Mouse (Mus musculus) stomach, embryonic 14.5 days (tissue): ENCODE results near the gene Acsm3. TPM values are rescaled to one million over a fixed set of nuclear protein-coding genes. Genes with fewer than 3 reads are reported as not detected.
"Not testable (repeated sequence)": the region's sequence is repeated elsewhere in the genome, so short reads cannot be mapped to it uniquely, and the experiment has no call there.

Experiments
- ATAC-seq: fragments of 200-750 bp; cut with Nextera tagmentation; 2 replicates; pipeline ENCODE4 v1.8.0; 2017; ENCODE audit warnings: low read depth, moderate TSS enrichment; ENCODE audit not compliant: insufficient number of reproducible peaks, insufficient read depth, low FRiP score
- H3K27ac ChIP-seq: fragments of 300-500 bp; sonication (generic); 2 replicates; pipeline ENCODE4 v1.5.1; 2014; ENCODE audit warnings: mild to moderate bottlenecking, low read length, moderate library complexity, mixed read lengths
- H3K27me3 ChIP-seq: fragments of 300-500 bp; sonication (generic); 2 replicates; pipeline ENCODE4 v1.6.1; 2014; ENCODE audit warnings: low read length, control low read depth, mixed read lengths; ENCODE audit not compliant: control insufficient read depth, insufficient read depth
- H3K36me3 ChIP-seq: fragments of 300-500 bp; sonication (generic); 2 replicates; pipeline ENCODE4 v1.6.1; 2014; ENCODE audit warnings: mild to moderate bottlenecking, control low read depth, low read length, moderate library complexity, mixed read lengths; ENCODE audit not compliant: control insufficient read depth, insufficient read depth
- H3K4me1 ChIP-seq: fragments of 300-500 bp; sonication (generic); 2 replicates; pipeline ENCODE4 v1.6.1; 2014; ENCODE audit warnings: low read length, control low read depth, mixed read lengths; ENCODE audit not compliant: control insufficient read depth, insufficient read depth
- H3K4me2 ChIP-seq: fragments of 300-500 bp; sonication (generic); replicated peaks from 2 replicates; pipeline ENCODE4 v1.6.1; 2014; ENCODE audit warnings: low read depth, low read length, control low read depth
- H3K4me3 ChIP-seq: fragments of 300-500 bp; sonication (generic); 2 replicates; pipeline ENCODE4 v1.5.1; 2014; ENCODE audit warnings: low read depth, low read length, control low read depth
- H3K9ac ChIP-seq: fragments of 300-500 bp; sonication (generic); replicated peaks from 2 replicates; pipeline ENCODE4 v1.6.1; 2014; ENCODE audit warnings: low read depth, mild to moderate bottlenecking, control low read depth, low read length, moderate library complexity, mixed read lengths
- H3K9me3 ChIP-seq: fragments of 300-500 bp; sonication (generic); 2 replicates; pipeline ENCODE4 v1.6.1; 2016; ENCODE audit warnings: low read depth, low read length, control low read depth; ENCODE audit not compliant: control insufficient read depth
- WGBS: fragments of 180-500 bp; shearing (Covaris S2); extraction: QIAGEN DNeasy Blood & Tissue Kit; methylation state at CpG from one replicate; pipeline ENCODE4 v1.1.7; 2014; 5-methylcytosine and 5-hydroxymethylcytosine counted together
- polyA plus RNA-seq: library from polyadenylated mRNA; unstranded; fragments of >200 nt; fragmentation: Nextera tagmentation; extraction: Ambion mirVana; gene quantifications from 2 replicates; pipeline ENCODE4 v1.2.1, GENCODE M21; 2014

Acsm3 gene
- 11.0 and 11.6 TPM in 2 replicates for polyA plus RNA-seq

DNA sequence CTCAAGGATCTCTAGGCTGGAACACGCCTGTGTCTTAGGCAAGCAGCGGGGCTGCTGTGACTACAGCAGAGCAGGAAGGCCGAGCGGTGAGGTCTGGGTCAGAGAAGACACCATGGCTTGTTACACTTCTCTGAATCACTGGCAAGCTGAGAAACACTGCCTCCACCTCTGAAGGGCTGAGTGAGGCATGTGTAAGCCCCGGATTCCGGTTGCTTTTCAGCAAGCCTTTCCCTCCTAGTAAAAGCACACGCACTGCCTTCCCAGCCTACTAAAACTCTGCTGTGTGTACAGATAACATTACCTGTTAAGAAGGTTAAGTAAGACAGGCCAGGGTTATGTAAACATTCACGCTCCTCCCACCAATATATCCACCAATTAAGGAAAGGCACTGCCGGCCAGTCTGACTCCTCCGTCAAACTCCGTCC, at the start of gene Acsm3:
Gene Acsm3 (plus strand): TSS at position 397 of the 425 bp plus-strand sequence.
- H3K9ac ChIP-seq, result no peak within 1 kb of the TSS
- H3K36me3 ChIP-seq, result no peaks in the 10 kb centered on the region
- H3K27me3 ChIP-seq, result no peaks in the 10 kb centered on the region
- no peak within 1 kb of the TSS for H3K4me3 ChIP-seq
- 26% methylated on average over 11 of the region's 11 CpGs for WGBS
- ATAC-seq, result peak; percentile 78; the same call in 1 of the 2 replicates
- no peak within 1 kb of the TSS for H3K27ac ChIP-seq
- H3K9me3 ChIP-seq, result no peaks in the 10 kb centered on the region; the same call in 1 of the 2 replicates
- H3K4me1 ChIP-seq, result no peaks in the 10 kb centered on the region
- H3K4me2 ChIP-seq, result no peak within 1 kb of the TSS

DNA sequence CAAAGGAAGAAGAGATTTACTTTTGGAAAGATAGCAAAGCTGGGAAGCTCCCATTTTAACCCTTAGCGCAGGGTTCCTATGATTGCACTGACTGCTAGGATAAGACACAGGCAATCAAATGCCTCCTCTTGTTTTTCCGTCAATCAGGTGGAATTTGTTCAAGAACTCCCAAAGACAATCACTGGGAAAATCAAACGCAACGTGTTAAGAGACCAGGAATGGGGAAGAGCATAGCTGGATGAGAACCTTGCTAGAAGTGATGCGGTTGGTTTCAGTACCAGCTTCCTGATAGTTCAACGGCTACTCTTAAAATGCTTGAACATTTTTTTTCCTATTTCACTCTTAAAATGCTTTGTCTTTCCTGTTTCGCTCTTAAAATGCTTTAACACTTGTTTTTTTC, 46.6 kb upstream of the Acsm3 start:
- Histone ChIP-seq H3K4me2 (no peak overlapping the region), H3K9ac (no peak overlapping the region), H3K27me3 (no peaks in the 10 kb centered on the region), H3K36me3 (peaks cover 33% of the 10 kb centered on the region), H3K4me3 (no peak overlapping the region), H3K4me1 (no peaks in the 10 kb centered on the region), H3K9me3 (no peaks in the 10 kb centered on the region), H3K27ac (no peak overlapping the region)
- ATAC-seq, result no peak
- 90% methylated on average over 7 of the region's 7 CpGs for WGBS

DNA sequence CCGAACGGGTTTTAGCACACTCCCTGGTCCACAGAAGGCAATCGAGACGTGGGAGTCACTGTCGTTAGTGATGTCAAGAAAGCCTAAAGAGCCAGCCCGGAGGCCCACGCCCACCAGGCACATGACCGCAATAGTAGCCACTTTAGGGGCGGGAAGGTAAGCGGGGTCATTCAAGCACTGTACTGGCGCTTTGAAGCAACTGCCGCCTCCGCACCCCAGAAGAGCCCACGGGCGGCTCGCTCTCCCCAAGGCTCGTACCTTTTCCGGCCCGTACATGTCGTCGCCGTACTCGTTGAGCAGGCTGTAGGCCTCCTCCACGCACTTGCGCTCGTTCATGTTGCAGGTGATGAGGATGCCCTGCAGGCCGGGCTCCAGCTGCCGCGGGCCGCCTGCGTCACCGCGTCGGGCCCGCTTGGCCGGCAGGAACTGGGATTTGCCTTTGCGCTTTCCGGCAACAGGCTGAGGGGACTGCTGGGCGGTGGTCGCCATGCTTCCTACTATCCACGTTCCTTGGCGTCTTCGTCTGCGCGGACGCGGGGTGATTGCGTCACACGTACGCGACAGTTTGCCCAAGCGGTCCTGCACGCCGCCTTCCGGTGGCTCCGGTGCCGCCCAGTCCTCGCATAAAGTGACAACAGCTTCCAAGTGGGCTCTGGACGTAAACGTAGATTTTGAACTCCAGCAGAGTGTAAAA, 40.3 kb upstream of the Acsm3 start, which contains the start of gene Thumpd1:
Gene Thumpd1 (minus strand): TSS at position 546 of the 694 bp plus-strand sequence.
- peak within 1 kb of the TSS; percentile 58; the same call in 1 of the 2 replicates for H3K27ac ChIP-seq
- WGBS, result under 1% methylated on average over 60 of the region's 60 CpGs
- H3K27me3 ChIP-seq, result no peaks in the 10 kb centered on the region
- H3K4me2 ChIP-seq, result peak within 1 kb of the TSS; percentile 76
- H3K9me3 ChIP-seq, result no peaks in the 10 kb centered on the region
- H3K4me3 ChIP-seq, result peak within 1 kb of the TSS; percentile 97
- H3K9ac ChIP-seq, result peak within 1 kb of the TSS; percentile 76
- H3K4me1 ChIP-seq, result peaks cover 4% of the 10 kb centered on the region; the same call in 1 of the 2 replicates
- ATAC-seq, result peak; percentile 93
- peaks cover 28% of the 10 kb centered on the region for H3K36me3 ChIP-seq

DNA sequence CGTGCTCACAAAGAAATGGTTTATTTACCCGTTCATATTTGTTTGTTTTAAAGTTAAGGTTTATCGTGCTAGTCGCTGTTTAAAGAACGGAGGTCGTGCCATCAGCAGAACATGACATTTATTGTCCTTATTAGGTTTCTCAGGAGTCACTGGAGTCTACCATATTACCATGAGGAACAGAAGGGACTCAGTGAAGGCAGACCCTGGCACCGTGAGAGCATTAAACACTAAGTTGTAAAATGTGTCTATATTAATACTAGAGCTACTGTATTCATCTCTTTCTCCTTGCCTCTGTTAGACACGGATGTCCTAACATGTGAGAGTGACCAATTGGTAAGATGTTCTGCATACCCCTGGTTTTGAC, 39.8 kb upstream of the Acsm3 start:
- H3K36me3 ChIP-seq, result peaks cover 23% of the 10 kb centered on the region
- H3K27me3 ChIP-seq, result no peaks in the 10 kb centered on the region
- no peak overlapping the region for H3K27ac ChIP-seq
- H3K4me3 ChIP-seq, result peak overlapping the region; percentile 97
- peaks cover 4% of the 10 kb centered on the region; the same call in 1 of the 2 replicates for H3K4me1 ChIP-seq
- H3K9me3 ChIP-seq, result no peaks in the 10 kb centered on the region
- peak overlapping the region; percentile 38 for H3K9ac ChIP-seq
- WGBS, result 12% methylated on average over 8 of the region's 8 CpGs
- ATAC-seq, result peak; percentile 12; the same call in 1 of the 2 replicates
- H3K4me2 ChIP-seq, result peak overlapping the region; percentile 76

DNA sequence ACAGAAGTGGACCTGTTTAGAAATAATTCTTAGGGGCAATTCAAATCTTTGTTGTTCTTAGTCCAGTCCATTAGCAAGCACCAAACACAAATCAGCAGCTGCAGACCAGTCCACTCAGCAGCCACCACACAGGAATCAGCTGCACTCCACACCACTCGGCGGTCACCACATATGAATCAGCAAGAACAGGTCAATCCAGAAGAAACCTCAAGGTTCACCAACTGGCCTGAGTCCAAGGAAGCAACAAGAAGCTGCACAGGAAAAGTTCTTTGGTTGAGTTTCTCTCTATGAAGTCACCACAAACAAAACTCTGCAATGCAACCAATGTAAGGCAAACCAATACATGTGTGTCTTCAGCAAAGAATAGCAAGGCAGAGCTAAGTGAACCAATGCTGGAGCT, 33.1 kb upstream of the Acsm3 start:
- no peak overlapping the region for H3K9ac ChIP-seq
- ATAC-seq, result no peak
- H3K27me3 ChIP-seq, result no peaks in the 10 kb centered on the region
- no peak overlapping the region for H3K4me2 ChIP-seq
- no peaks in the 10 kb centered on the region for H3K4me1 ChIP-seq
- no peaks in the 10 kb centered on the region for H3K9me3 ChIP-seq
- H3K4me3 ChIP-seq, result no peak overlapping the region
- no peaks in the 10 kb centered on the region for H3K36me3 ChIP-seq
- 90% methylated on average over 2 of the region's 2 CpGs for WGBS
- H3K27ac ChIP-seq, result no peak overlapping the region

DNA sequence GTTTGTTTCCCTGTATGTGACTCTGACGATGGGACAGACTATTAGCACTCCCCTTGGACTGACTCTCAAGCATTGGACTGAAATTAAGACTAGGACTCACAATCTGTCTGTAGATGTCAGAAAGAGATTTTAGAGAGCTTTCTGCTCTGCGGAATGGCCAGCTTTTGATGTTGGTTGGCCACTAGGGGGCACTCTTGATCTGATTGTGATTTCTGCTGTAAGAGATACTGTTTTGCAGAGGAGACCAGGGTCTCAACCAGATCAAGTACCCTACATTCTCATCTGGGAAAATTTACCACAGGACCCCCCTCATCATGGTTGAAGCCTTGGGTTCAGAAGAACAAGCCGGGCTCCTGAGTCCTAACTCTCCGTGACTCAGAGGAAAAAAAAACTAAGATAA, 29.5 kb upstream of the Acsm3 start:
- not testable (repeated sequence) for H3K9me3 ChIP-seq, H3K4me1 ChIP-seq, H3K4me3 ChIP-seq, H3K4me2 ChIP-seq, H3K9ac ChIP-seq, H3K36me3 ChIP-seq, H3K27ac ChIP-seq, ATAC-seq, H3K27me3 ChIP-seq
- WGBS, result 86% methylated on average over 4 of the region's 4 CpGs

DNA sequence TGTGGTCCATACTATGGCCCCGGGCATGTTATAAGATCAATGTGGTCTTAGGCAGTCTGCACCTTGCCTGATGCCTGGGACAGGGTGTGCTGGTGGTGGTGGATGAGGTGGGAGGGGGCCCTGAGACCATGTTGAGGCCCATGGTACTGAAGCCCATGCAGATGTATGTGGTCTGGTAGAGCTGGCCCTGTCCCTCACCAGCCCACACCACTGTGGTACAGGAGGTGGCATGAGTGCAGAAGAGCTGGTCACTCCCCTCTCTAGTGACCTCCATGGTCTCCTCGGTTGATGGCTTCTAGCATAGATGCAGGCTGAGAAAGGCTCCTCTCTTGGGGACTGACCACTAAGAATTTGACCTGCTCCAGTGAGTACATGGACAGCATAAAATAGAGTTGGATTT, 21.8 kb upstream of the Acsm3 start:
- no peak for ATAC-seq
- 90% methylated on average over 2 of the region's 2 CpGs for WGBS

DNA sequence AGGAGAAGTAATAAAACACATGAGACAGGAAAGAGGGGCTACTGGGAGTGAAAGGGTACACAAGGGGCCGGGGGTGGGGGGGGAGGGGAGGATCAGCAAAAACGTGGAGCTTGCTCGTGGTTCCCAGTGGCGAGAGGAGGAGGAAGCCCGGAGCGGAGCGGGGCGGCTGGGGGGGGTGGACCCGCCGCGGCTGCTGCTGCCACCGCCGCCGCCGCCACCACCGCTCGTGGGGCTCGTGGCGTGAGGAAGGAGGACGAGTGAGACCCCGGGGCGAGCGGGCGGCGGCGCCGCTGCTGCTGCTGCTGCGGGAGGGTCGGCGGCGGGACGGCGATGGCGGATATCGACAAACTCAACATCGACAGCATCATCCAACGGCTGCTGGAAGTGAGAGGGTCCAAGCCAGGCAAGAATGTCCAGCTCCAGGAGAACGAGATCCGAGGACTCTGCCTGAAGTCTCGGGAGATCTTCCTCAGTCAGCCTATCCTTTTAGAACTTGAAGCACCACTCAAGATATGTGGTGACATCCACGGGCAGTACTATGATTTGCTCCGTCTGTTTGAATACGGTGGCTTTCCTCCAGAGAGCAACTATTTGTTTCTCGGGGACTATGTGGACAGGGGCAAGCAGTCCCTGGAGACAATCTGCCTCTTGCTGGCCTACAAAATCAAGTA, 20.8 kb upstream of the Acsm3 start:
- H3K9ac ChIP-seq, H3K9me3 ChIP-seq, H3K27ac ChIP-seq, H3K4me1 ChIP-seq, H3K27me3 ChIP-seq, H3K36me3 ChIP-seq: not testable (repeated sequence)
- Histone ChIP-seq H3K4me3 (peak overlapping the region; percentile 23), H3K4me2 (peak overlapping the region; percentile 35)
- ATAC-seq, result 0 out of 2 replicates have a peak, but pooled peaks have one; percentile 61
- 2% methylated on average over 22 of the region's 44 CpGs for WGBS

More for the DNA sequence above, 21.8 kb upstream of the Acsm3 start:
- Histone ChIP-seq H3K27me3 (no peaks in the 10 kb centered on the region), H3K9ac (no peak overlapping the region), H3K36me3 (no peaks in the 10 kb centered on the region), H3K4me1 (no peaks in the 10 kb centered on the region), H3K4me2 (no peak overlapping the region), H3K27ac (no peak overlapping the region), H3K9me3 (no peaks in the 10 kb centered on the region), H3K4me3 (no peak overlapping the region)
